Mouse (Mus musculus): ENCODE data around the gene Ms4a18. TPM values are rescaled to one million over a fixed set of nuclear protein-coding genes. Genes with fewer than 3 reads are reported as not detected.

The Ms4a18 gene
- not detected in 2 replicates for polyA plus RNA-seq (2015; fragmentation: Nextera tagmentation; extraction: Ambion mirVana)

GRCm38 (mm10) chr19:11017891-11018290, at the start of gene Ms4a18:
TSS of gene Ms4a18 (minus strand) at chr19:11018031.

GRCm38 (mm10) chr19:10993150-10993549, 24.7 kb downstream of the Ms4a18 start, which contains the start of gene Ms4a15:
TSS of gene Ms4a15 (minus strand) at chr19:10993250.

GRCm38 (mm10) chr19:10974238-10974865, 43.5 kb downstream of the Ms4a18 start, which contains the start of gene Ms4a10:
TSS of gene Ms4a10 (minus strand) at chr19:10974670.

GRCm38 (mm10) chr19:10949112-10949511, 68.7 kb downstream of the Ms4a18 start, which contains the start of gene Ccdc86:
TSS of gene Ccdc86 (minus strand) at chr19:10949266.

Other genes with a start within 250 kb of the Ms4a18 start
- 0.19 TPM in 1 of 2 replicates, not detected in the other for gene Cd6, start 188.0 kb downstream of the Ms4a18 start, polyA plus RNA-seq (2015; fragmentation: Nextera tagmentation; extraction: Ambion mirVana)
- gene Slc15a3, start 178.3 kb downstream of the Ms4a18 start, polyA plus RNA-seq (2015; fragmentation: Nextera tagmentation; extraction: Ambion mirVana): 0.49 and 0.53 TPM in 2 replicates
- 97.6 and 125 TPM in 2 replicates for gene Tmem132a, start 148.1 kb downstream of the Ms4a18 start, polyA plus RNA-seq (2015; fragmentation: Nextera tagmentation; extraction: Ambion mirVana)
- gene Tmem109, start 136.0 kb downstream of the Ms4a18 start, polyA plus RNA-seq (2015; fragmentation: Nextera tagmentation; extraction: Ambion mirVana): 44.0 and 44.3 TPM in 2 replicates
- 37.5 and 53.7 TPM in 2 replicates for gene Prpf19, start 122.8 kb downstream of the Ms4a18 start, polyA plus RNA-seq (2015; fragmentation: Nextera tagmentation; extraction: Ambion mirVana)
- 0.31 and 0.43 TPM in 2 replicates for gene Zp1, start 97.4 kb downstream of the Ms4a18 start, polyA plus RNA-seq (2015; fragmentation: Nextera tagmentation; extraction: Ambion mirVana)
- gene Ptgdr2, start 80.9 kb downstream of the Ms4a18 start, polyA plus RNA-seq (2015; fragmentation: Nextera tagmentation; extraction: Ambion mirVana): 0.11 and 0.18 TPM in 2 replicates
- gene Ccdc86, start 68.8 kb downstream of the Ms4a18 start, polyA plus RNA-seq (2015; fragmentation: Nextera tagmentation; extraction: Ambion mirVana): 12.8 and 13.1 TPM in 2 replicates
- gene Ms4a10, start 43.4 kb downstream of the Ms4a18 start, polyA plus RNA-seq (2015; fragmentation: Nextera tagmentation; extraction: Ambion mirVana): not detected in 2 replicates
- not detected in 2 replicates for gene Ms4a15, start 24.8 kb downstream of the Ms4a18 start, polyA plus RNA-seq (2015; fragmentation: Nextera tagmentation; extraction: Ambion mirVana)
- gene Ms4a8a, start 63.1 kb upstream of the Ms4a18 start, polyA plus RNA-seq (2015; fragmentation: Nextera tagmentation; extraction: Ambion mirVana): not detected in 2 replicates
- gene 1700017D01Rik, start 112.8 kb upstream of the Ms4a18 start, polyA plus RNA-seq (2015; fragmentation: Nextera tagmentation; extraction: Ambion mirVana): not detected in 2 replicates
- not detected in 2 replicates for gene 1700025F22Rik, start 147.3 kb upstream of the Ms4a18 start, polyA plus RNA-seq (2015; fragmentation: Nextera tagmentation; extraction: Ambion mirVana)
- gene Ms4a13, start 178.7 kb upstream of the Ms4a18 start, polyA plus RNA-seq (2015; fragmentation: Nextera tagmentation; extraction: Ambion mirVana): not detected in 2 replicates
- not detected in 2 replicates for gene Ms4a12, start 214.4 kb upstream of the Ms4a18 start, polyA plus RNA-seq (2015; fragmentation: Nextera tagmentation; extraction: Ambion mirVana)
- gene Ms4a1, start 248.2 kb upstream of the Ms4a18 start, polyA plus RNA-seq (2015; fragmentation: Nextera tagmentation; extraction: Ambion mirVana): 0.08 and 0.11 TPM in 2 replicates

Data from neural tube, postnatal 0 days (tissue).